Mouse (Mus musculus) ES-E14 (cell line): ENCODE measurements around the gene Gngt2. TPM values are rescaled to one million over a fixed set of nuclear protein-coding genes. Genes with fewer than 3 reads are reported as not detected.

Source experiments
- DNase-seq: peaks from one replicate; pipeline ENCODE4 v3.0.0-alpha.2; 2013; ENCODE audit warnings: low read depth, low spot score
- H3K27ac ChIP-seq: 2 replicates; pipeline ENCODE4 v1.5.1; 2012; ENCODE audit warnings: low read depth, mild to moderate bottlenecking, low read length, moderate library complexity, mixed read lengths; ENCODE audit not compliant: poor library complexity, insufficient read depth, severe bottlenecking
- H3K36me3 ChIP-seq: 2 replicates; pipeline ENCODE4 v1.6.1; 2012; ENCODE audit warnings: mild to moderate bottlenecking, low read length, moderate library complexity, mixed read lengths; ENCODE audit not compliant: control insufficient read depth, poor library complexity, insufficient read depth, severe bottlenecking
- H3K4me1 ChIP-seq, 2 experiments: fragments of 150-350 bp in 1 of 2; sonication (generic) in 1 of 2; 2 replicates each; pipeline ENCODE4 v1.6.1; 2012; ENCODE audit warnings: low read length in 2 of 2, mild to moderate bottlenecking in 1 of 2, mixed read lengths in 1 of 2; ENCODE audit not compliant: control insufficient read depth in 2 of 2, insufficient read depth in 2 of 2, poor library complexity in 1 of 2
- H3K4me3 ChIP-seq, 2 experiments: fragments of 150-350 bp in 1 of 2; sonication (generic) in 1 of 2; 2 replicates each; pipeline ENCODE4 v1.5.1; 2012; ENCODE audit warnings: low read length in 2 of 2, low read depth in 1 of 2, mild to moderate bottlenecking in 1 of 2, mixed read lengths in 1 of 2; ENCODE audit not compliant: insufficient read depth in 1 of 2, poor library complexity in 1 of 2, severe bottlenecking in 1 of 2
- H3K9ac ChIP-seq: 2 replicates; pipeline ENCODE4 v1.6.1; 2012; ENCODE audit warnings: low read depth, mild to moderate bottlenecking, low read length, mixed read lengths; ENCODE audit not compliant: poor library complexity, insufficient read depth, severe bottlenecking
- H3K9me3 ChIP-seq: fragments of 150-350 bp; sonication (generic); 2 replicates; pipeline ENCODE4 v1.6.1; 2012; ENCODE audit warnings: low read depth, mild to moderate bottlenecking, low read length; ENCODE audit not compliant: control insufficient read depth, insufficient read depth
- CHD2 ChIP-seq: IDR thresholded peaks from 2 replicates; pipeline ENCODE4 v1.6.1; 2014; ENCODE audit warnings: mild to moderate bottlenecking, low read depth, low read length, inconsistent platforms
- HCFC1 ChIP-seq: IDR thresholded peaks from 2 replicates; pipeline ENCODE4 v1.6.1; 2012; ENCODE audit warnings: low read length, inconsistent platforms, borderline replicate concordance; ENCODE audit not compliant: insufficient read depth
- MAFK ChIP-seq: IDR thresholded peaks from 2 replicates; pipeline ENCODE4 v1.6.1; 2014; ENCODE audit warnings: mild to moderate bottlenecking, low read depth, low read length, inconsistent platforms; ENCODE audit not compliant: insufficient read depth
- ZC3H11A ChIP-seq: IDR thresholded peaks from 2 replicates; pipeline ENCODE4 v1.6.1; 2012; ENCODE audit warnings: low read depth, mild to moderate bottlenecking, inconsistent platforms, low read length, borderline replicate concordance
- ZNF384 ChIP-seq: IDR thresholded peaks from 2 replicates; pipeline ENCODE4 v1.6.1; 2012; ENCODE audit warnings: low read depth, low read length, inconsistent platforms
- in situ Hi-C, 2 experiments: fragments of 600-800 bp; cut with MboI; formaldehyde crosslinking; loops; one replicate each; pipeline ENCODE4 v1.15.1; 2025; ENCODE audit warnings: low sequenced_read_pairs in 2 of 2, inconsistent platforms in 1 of 2; ENCODE audit not compliant: unreplicated experiment in 2 of 2
- total RNA-seq: library from RNA; depleted of rRNA; stranded (reverse); fragments of 300-350 nt; gene quantifications from 2 replicates; pipeline ENCODE4 v1.2.3, GENCODE M21; 2012

The Gngt2 gene
- total RNA-seq, 1 experiment = 9.2 TPM

DNA sequence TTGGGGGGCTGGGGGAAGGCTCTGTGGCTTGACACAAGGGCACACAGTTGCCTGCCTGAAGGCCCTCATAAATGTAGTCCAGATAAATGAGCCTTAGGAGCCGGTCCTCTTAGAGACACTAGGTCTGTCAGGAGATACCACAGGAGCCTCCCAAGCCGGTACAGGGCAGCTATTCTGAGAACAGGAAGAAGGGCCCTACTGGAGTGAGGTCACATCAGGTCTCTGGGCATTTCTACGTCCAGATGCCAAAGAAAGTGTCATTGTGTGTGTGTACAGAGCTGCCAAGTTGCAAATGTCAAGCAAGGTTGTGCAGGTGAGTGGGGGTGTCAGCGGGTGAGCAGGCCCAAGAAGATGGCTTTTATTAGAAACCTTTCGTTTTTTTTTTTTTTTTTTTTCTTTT, 41.4 kb upstream of the Gngt2 start:
- in situ Hi-C loops = no loop called here
- Histone ChIP-seq H3K4me3 (no peak overlapping the region), H3K27ac (no peak overlapping the region)

DNA sequence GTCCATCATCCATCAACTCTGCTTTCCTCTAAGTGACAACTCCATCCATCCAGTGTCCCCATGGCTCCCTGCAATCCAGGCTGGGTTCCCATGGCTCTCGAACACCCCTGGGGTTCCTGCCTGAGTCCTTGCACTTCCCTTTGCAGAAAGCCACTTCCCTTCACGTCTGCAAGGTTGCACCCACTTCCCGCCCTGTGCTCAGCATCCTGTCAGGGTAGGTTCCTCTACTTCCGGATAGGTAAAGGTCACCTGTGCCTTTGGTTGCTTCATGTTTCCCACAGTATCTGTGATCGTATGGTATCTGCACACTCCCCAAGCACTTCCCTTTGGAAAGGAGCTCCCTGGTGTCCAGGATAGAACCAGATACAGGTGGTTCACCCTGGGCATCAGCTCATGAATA, 32.0 kb upstream of the Gngt2 start:
- Histone ChIP-seq H3K4me1 (peaks cover 4 to 9% of the 10 kb centered on the region in 2 experiments; a peak in 1 of 4 replicates), H3K27ac (no peak overlapping the region), H3K9ac (no peak overlapping the region), H3K9me3 (no peaks in the 10 kb centered on the region), H3K4me3 (no peak overlapping the region), H3K36me3 (no peaks in the 10 kb centered on the region)
- TF ChIP-seq ZNF384 = no peak
- no peak for TF ChIP-seq MAFK
- in situ Hi-C loops = no loop called here
- no peak for DNase-seq

More for the DNA sequence above, 41.4 kb upstream of the Gngt2 start:
- DNase-seq = no peak
- Histone ChIP-seq H3K4me1 (no peaks in the 10 kb centered on the region; a peak in 1 of 4 replicates), H3K9ac (no peak overlapping the region), H3K36me3 (no peaks in the 10 kb centered on the region), H3K9me3 (no peaks in the 10 kb centered on the region)
- TF ChIP-seq ZC3H11A = no peak

DNA sequence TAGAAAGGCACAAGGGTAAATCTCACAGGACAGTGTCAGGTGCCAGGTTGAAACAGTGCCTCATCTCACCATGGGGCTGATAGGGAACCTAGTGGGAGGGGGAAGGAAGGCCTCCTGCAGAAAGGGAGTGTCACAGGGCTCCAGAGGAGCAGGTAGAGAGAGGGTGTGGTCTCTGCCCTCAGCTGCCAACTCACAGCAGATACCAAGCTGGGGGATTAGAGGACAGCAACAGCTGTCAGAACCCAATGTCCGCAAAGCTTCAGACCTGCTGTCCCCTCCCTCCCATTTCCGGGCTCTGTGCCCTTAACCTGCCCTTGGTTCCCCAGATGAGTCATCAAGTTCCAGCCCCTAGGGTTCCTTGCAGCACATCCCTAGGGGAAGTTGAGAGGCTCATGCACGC, 31.5 kb upstream of the Gngt2 start:
- peaks cover 8 to 14% of the 10 kb centered on the region in 2 experiments; a peak in 2 of 4 replicates for H3K4me1 ChIP-seq
- TF ChIP-seq HCFC1 (no peak), CHD2 (no peak), ZNF384 (no peak), ZC3H11A (no peak), MAFK (no peak; the same call in 1 of the 2 replicates)
- no peak for DNase-seq
- no peaks in the 10 kb centered on the region for H3K36me3 ChIP-seq
- in situ Hi-C loops = no loop called here
- H3K27ac ChIP-seq = no peak overlapping the region
- H3K9me3 ChIP-seq = no peaks in the 10 kb centered on the region
- no peak overlapping the region for H3K9ac ChIP-seq
- H3K4me3 ChIP-seq = no peak overlapping the region

DNA sequence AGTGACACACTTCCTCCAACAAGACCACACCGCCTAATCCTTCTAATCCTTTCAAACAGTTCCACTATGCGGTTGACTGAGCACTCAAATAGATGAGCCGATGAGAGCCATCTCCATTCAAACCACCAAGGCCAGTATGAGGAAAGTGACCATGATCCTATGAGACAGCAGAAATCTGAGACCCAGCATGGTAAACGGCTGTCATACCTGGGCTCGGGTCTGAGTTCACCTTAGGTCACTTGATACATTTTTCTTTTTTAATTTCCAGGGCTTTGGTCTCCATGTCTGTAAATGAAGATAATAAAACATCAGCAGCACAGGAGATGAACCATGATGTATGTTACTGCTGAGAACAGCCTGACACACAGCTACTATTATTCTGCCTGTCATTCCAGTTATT, 29.1 kb upstream of the Gngt2 start:
- TF ChIP-seq CHD2 = no peak
- no peak for TF ChIP-seq HCFC1
- TF ChIP-seq MAFK = no peak
- TF ChIP-seq ZNF384 = no peak
- TF ChIP-seq ZC3H11A = no peak
- Histone ChIP-seq H3K9ac (no peak overlapping the region), H3K36me3 (no peaks in the 10 kb centered on the region), H3K4me1 (peaks cover 8 to 27% of the 10 kb centered on the region in 2 experiments; a peak in 3 of 4 replicates), H3K27ac (no peak overlapping the region), H3K4me3 (no peak overlapping the region), H3K9me3 (no peaks in the 10 kb centered on the region)
- in situ Hi-C loops = no loop called here
- no peak for DNase-seq

DNA sequence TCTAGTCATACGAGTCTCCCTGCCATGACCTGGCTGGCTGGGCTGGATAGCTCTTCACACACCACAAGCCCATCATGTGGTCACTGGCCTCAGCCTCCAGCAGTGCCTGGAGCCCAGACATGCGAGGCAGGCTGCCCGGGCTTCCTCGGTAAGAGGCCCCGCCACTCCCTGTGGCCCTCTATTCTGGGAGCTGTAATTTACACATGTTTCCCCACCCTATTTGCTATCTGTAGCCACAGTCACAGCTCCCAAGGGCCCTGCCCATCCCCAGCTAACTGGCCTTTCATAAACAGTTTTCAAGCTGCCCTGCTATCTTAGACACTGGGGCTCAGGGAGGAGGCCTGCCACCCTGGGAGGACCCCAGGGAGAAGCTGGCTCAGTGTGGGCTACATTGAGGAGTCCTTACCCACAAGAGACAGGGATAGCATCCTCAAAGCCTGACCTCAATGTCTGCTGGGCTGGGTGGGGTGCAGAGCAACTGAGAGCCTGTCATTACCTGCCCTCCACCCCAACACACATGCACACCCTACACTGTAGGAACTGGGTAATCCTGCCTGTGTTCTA, 28.5 kb upstream of the Gngt2 start:
- no peak overlapping the region for H3K27ac ChIP-seq
- in situ Hi-C loops = no loop called here
- DNase-seq = no peak

More for the DNA sequence above, 28.5 kb upstream of the Gngt2 start:
- Histone ChIP-seq H3K4me3 (no peak overlapping the region), H3K4me1 (peaks cover 8 to 27% of the 10 kb centered on the region in 2 experiments; a peak in 3 of 4 replicates), H3K36me3 (no peaks in the 10 kb centered on the region), H3K9ac (no peak overlapping the region), H3K9me3 (no peaks in the 10 kb centered on the region)
- TF ChIP-seq ZC3H11A (no peak), MAFK (no peak), ZNF384 (no peak), CHD2 (no peak), HCFC1 (no peak)
